Mouse (Mus musculus) midbrain, embryonic 12.5 days (tissue): ENCODE data around the gene Scfd2. TPM values are rescaled to one million over a fixed set of nuclear protein-coding genes. Genes with fewer than 3 reads are reported as not detected.

Source experiments
- ATAC-seq: fragments of 200-750 bp; cut with Nextera tagmentation; 2 replicates; pipeline ENCODE4 v1.8.0; 2017; ENCODE audit warnings: low read depth, moderate TSS enrichment, moderate library complexity; ENCODE audit not compliant: low FRiP score
- H3K27ac ChIP-seq: fragments of 300-500 bp; sonication (generic); replicated peaks from 2 replicates; pipeline ENCODE4 v1.5.1; 2016; ENCODE audit warnings: mild to moderate bottlenecking
- H3K27me3 ChIP-seq: fragments of 300-500 bp; sonication (generic); 2 replicates; pipeline ENCODE4 v1.6.1; 2016; ENCODE audit warnings: mild to moderate bottlenecking
- H3K36me3 ChIP-seq: fragments of 300-500 bp; sonication (generic); 2 replicates; pipeline ENCODE4 v1.6.1; 2016
- H3K4me1 ChIP-seq: fragments of 300-500 bp; sonication (generic); 2 replicates; pipeline ENCODE4 v1.6.1; 2016
- H3K4me2 ChIP-seq: fragments of 300-500 bp; sonication (generic); replicated peaks from 2 replicates; pipeline ENCODE4 v1.6.1; 2016; ENCODE audit warnings: mild to moderate bottlenecking, moderate library complexity
- H3K4me3 ChIP-seq: fragments of 300-500 bp; sonication (generic); 2 replicates; pipeline ENCODE4 v1.5.1; 2016; ENCODE audit warnings: mild to moderate bottlenecking
- H3K9ac ChIP-seq: fragments of 300-500 bp; sonication (generic); replicated peaks from 2 replicates; pipeline ENCODE4 v1.6.1; 2016; ENCODE audit warnings: mild to moderate bottlenecking, moderate library complexity
- H3K9me3 ChIP-seq: fragments of 300-500 bp; sonication (generic); 2 replicates; pipeline ENCODE4 v1.6.1; 2016; ENCODE audit warnings: mild to moderate bottlenecking
- WGBS: fragments of 180-500 bp; shearing (Covaris S2); methylation state at CpG from one replicate; pipeline ENCODE4 v1.1.7; 2016; 5-methylcytosine and 5-hydroxymethylcytosine counted together
- polyA plus RNA-seq: library from polyadenylated mRNA; unstranded; fragments of >200 nt; fragmentation: Nextera tagmentation; extraction: Ambion mirVana; gene quantifications from 2 replicates; pipeline ENCODE4 v1.2.1, GENCODE M21; 2016

The Scfd2 gene
- polyA plus RNA-seq, 1 experiment from 2014 or later, result 17.7 TPM

DNA sequence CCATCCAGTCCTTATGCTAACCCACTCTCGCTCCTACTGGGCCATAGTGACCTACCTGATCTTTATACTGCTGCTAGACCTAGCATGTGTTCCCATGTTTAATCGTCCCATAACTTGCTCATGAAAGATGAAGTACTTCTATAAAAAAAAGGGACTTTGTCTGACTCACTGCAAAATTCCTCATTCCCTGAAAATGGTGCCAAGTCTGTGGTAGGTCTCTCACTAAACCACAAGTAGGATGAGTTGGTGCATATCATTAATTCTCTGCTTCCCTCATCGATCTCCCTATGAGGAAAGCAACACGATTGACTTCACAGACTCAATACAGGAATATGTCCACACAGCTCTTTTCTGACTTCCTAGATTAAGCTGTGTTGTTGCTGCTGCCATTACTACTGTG is 46.9 kb downstream of the Scfd2 start:
- Histone ChIP-seq H3K27me3 (no peaks in the 10 kb centered on the region), H3K9ac (no peak overlapping the region), H3K27ac (no peak overlapping the region), H3K9me3 (no peaks in the 10 kb centered on the region), H3K36me3 (no peaks in the 10 kb centered on the region), H3K4me3 (no peak overlapping the region), H3K4me1 (peaks cover 2% of the 10 kb centered on the region; the same call in 1 of the 2 replicates), H3K4me2 (no peak overlapping the region)
- 92% methylated on average over 4 of the region's 4 CpGs for WGBS
- no peak for ATAC-seq

DNA sequence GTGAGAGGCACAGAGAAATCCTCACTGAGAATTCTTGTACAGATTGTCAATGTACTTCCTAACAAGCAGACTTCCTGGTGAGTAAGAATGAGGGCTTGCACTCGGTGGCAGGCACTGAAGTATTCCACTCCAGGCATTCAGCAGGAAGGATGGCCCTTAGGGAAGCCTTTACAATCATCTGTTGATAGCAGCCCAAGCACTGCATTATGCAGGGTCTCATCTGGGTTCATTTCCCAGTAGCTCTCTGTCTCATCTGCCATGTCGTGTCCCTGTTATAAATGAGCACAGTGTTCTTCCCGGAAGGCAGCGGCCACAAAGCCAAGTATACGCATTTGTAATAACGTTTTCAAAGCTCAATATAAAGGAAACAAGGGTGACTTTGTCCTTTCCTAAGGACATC is 48.9 kb downstream of the Scfd2 start:
- Histone ChIP-seq H3K4me3 (no peak overlapping the region), H3K27me3 (no peaks in the 10 kb centered on the region), H3K9me3 (no peaks in the 10 kb centered on the region), H3K9ac (no peak overlapping the region), H3K36me3 (no peaks in the 10 kb centered on the region), H3K4me1 (peaks cover 2% of the 10 kb centered on the region; the same call in 1 of the 2 replicates), H3K27ac (no peak overlapping the region), H3K4me2 (no peak overlapping the region)
- ATAC-seq, result no peak
- 73% methylated on average over 6 of the region's 6 CpGs for WGBS

DNA sequence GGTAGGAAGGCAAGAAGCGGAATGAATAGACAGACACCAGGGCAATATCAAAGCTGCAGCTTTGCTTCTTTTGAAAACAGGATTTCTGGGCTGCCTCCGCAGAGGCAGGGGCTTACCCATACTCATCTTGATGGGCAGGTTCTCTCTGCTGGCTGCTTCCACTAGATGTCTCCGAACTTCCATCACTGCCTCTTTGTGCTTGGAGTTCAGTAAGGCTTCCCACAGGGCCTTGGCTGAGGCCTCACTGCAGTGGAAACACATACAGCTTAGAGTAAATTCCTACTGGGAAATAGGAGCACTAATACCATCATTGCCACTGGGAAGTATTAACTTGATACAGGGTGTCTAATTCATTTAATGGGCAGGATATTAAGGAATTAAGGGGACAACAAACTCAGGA is 49.5 kb downstream of the Scfd2 start:
- H3K27ac ChIP-seq, result no peak overlapping the region
- 60% methylated on average over 3 of the region's 3 CpGs for WGBS
- ATAC-seq, result no peak

DNA sequence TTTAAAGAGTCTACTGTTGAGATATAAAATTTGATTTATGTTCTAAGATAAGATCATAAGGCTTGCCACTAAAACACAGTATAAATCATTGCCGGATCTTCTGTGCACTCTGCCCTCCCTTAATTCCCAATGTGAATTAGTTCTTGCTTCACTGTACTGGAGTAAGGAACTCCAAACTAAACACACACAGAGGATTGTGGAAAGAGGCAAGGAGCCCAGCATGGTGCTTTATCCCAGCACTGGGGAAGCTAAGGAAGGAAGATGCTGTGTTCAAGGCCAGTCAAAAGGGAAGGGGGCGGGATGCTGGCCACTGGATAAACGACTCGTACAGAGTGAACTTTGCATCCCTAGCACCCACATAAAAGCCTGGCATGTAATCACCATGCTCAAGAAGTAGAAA is 51.1 kb downstream of the Scfd2 start:
- Histone ChIP-seq H3K27me3 (no peaks in the 10 kb centered on the region), H3K4me1 (peaks cover 2% of the 10 kb centered on the region; the same call in 1 of the 2 replicates), H3K9me3 (no peaks in the 10 kb centered on the region), H3K4me2 (no peak overlapping the region), H3K9ac (no peak overlapping the region), H3K27ac (no peak overlapping the region), H3K36me3 (no peaks in the 10 kb centered on the region), H3K4me3 (no peak overlapping the region)
- 81% methylated on average over 4 of the region's 4 CpGs for WGBS
- no peak for ATAC-seq

More for the DNA sequence above, 49.5 kb downstream of the Scfd2 start:
- H3K27me3 ChIP-seq, result no peaks in the 10 kb centered on the region
- H3K9me3 ChIP-seq, result no peaks in the 10 kb centered on the region
- H3K36me3 ChIP-seq, result no peaks in the 10 kb centered on the region
- H3K4me3 ChIP-seq, result no peak overlapping the region
- H3K4me1 ChIP-seq, result peaks cover 2% of the 10 kb centered on the region; the same call in 1 of the 2 replicates
- no peak overlapping the region for H3K9ac ChIP-seq
- H3K4me2 ChIP-seq, result no peak overlapping the region

DNA sequence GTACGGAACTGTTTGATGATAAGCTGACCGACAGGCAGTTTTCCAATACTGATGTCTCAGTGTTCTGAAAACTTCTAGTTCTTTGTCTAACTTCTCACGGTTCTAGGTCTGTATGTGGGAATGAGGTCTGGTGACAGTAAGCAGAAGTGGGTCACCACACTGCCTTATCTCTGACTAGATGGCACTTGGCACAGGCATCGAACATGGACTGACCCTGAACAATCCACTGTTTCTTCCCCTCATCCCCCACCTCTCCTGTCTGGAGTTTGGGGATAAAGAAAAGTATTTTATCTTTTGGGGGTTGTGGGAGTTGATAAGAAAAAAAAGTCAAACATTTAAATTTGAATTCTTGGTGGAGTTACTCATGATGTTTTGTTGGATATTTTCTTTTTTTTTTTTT is 51.6 kb downstream of the Scfd2 start:
- WGBS, result 92% methylated on average over 4 of the region's 4 CpGs
- Histone ChIP-seq H3K4me3 (no peak overlapping the region), H3K9me3 (no peaks in the 10 kb centered on the region), H3K9ac (no peak overlapping the region), H3K27me3 (no peaks in the 10 kb centered on the region), H3K36me3 (no peaks in the 10 kb centered on the region), H3K4me2 (no peak overlapping the region), H3K27ac (no peak overlapping the region), H3K4me1 (peaks cover 2% of the 10 kb centered on the region; the same call in 1 of the 2 replicates)
- ATAC-seq, result no peak

DNA sequence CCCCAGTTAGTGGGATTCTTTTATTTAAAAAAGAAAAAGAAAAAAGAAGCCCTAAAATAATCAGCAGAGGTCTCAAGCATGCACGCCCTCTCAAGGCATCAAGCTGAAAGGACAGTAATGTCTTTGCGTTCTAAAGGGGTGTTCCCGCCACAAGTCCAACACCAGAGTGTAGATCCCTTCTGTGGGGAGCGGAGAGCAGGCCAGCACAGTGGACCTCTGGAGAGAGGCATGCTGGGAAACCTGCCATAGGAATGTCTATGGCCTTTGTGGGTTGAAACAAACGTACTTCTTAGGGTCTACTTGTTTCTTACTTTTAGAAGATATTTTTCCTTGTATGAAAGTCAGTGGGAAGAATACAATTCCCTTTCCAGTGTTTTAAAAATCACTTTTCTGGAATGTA is 52.4 kb downstream of the Scfd2 start:
- no peak overlapping the region for H3K27ac ChIP-seq
- no peaks in the 10 kb centered on the region for H3K9me3 ChIP-seq
- H3K4me1 ChIP-seq, result peaks cover 2% of the 10 kb centered on the region; the same call in 1 of the 2 replicates
- H3K4me3 ChIP-seq, result no peak overlapping the region
- no peaks in the 10 kb centered on the region for H3K36me3 ChIP-seq
- 83% methylated on average over 5 of the region's 5 CpGs for WGBS
- H3K4me2 ChIP-seq, result no peak overlapping the region
- no peak for ATAC-seq
- no peak overlapping the region for H3K9ac ChIP-seq
- H3K27me3 ChIP-seq, result no peaks in the 10 kb centered on the region

DNA sequence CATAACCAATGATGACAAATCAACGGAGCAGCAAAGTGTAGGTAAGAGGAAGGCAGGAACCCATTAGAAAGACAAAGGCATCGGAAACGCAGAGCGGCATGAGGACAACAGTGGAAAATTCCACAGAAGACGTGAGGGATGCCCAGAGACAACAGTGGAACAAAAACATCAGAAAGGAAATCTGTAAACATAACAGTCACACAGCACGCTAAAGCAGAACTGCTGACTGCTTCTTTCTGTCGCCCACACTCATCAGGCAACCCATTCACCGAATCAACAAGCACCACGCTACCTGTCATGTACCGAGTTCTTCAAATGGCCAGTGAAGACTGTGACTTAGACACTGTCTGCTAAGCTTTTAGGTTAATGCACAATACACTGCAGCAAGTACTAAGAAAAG is 55.0 kb downstream of the Scfd2 start:
- Histone ChIP-seq H3K27ac (no peak overlapping the region), H3K9ac (no peak overlapping the region), H3K9me3 (no peaks in the 10 kb centered on the region), H3K4me3 (no peak overlapping the region), H3K27me3 (no peaks in the 10 kb centered on the region), H3K4me2 (no peak overlapping the region), H3K36me3 (no peaks in the 10 kb centered on the region), H3K4me1 (no peaks in the 10 kb centered on the region)
- no peak for ATAC-seq
- WGBS, result 83% methylated on average over 10 of the region's 10 CpGs

DNA sequence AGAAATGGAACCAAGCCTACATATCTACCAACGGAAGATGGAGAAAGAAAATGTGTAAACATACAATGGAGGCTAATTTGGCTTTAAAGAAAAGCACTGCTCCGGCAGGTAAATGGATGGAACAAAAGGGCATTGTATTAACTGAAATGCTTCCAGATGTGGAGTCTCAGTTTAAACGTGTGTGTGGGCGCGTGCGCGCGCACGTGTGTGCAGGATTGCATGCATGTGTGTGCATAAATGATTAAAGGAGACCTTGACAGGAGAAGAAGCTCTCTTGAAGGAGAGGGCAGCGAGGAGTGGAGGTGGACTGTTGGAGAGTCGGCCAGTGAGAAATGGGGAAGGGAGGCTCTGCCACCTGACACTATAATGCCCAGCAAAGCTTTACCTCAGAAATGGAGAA is 58.4 kb downstream of the Scfd2 start:
- no peaks in the 10 kb centered on the region for H3K36me3 ChIP-seq
- no peaks in the 10 kb centered on the region for H3K27me3 ChIP-seq
- no peak overlapping the region for H3K9ac ChIP-seq
- 91% methylated on average over 11 of the region's 11 CpGs for WGBS
- H3K4me3 ChIP-seq, result no peak overlapping the region
- no peaks in the 10 kb centered on the region for H3K4me1 ChIP-seq
- H3K4me2 ChIP-seq, result no peak overlapping the region
- H3K9me3 ChIP-seq, result no peaks in the 10 kb centered on the region
- no peak for ATAC-seq
- H3K27ac ChIP-seq, result no peak overlapping the region

DNA sequence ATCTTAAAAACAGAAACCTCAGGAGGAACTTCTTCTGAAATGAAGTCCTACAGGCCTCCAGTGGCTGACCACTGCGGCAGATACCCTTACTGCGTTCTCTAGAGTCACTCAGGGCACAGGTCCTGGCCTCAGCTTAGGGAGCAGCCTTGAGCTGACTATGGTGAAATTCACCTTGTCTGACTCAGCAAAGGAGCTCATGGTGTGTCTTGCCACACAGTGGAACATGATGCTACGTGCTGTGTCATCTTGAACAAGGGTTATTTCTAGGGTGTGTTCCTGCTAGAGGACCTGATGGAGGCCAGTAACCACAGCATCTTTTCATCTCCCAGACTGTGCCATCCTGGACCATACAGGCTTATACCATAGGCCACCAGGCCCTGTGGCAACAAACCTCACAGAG is 60.7 kb downstream of the Scfd2 start:
- ATAC-seq, result no peak
- Histone ChIP-seq H3K9ac (no peak overlapping the region), H3K36me3 (no peaks in the 10 kb centered on the region), H3K27me3 (no peaks in the 10 kb centered on the region), H3K4me3 (no peak overlapping the region), H3K4me2 (no peak overlapping the region), H3K4me1 (no peaks in the 10 kb centered on the region), H3K27ac (no peak overlapping the region), H3K9me3 (no peaks in the 10 kb centered on the region)
- 95% methylated on average over 3 of the region's 3 CpGs for WGBS

DNA sequence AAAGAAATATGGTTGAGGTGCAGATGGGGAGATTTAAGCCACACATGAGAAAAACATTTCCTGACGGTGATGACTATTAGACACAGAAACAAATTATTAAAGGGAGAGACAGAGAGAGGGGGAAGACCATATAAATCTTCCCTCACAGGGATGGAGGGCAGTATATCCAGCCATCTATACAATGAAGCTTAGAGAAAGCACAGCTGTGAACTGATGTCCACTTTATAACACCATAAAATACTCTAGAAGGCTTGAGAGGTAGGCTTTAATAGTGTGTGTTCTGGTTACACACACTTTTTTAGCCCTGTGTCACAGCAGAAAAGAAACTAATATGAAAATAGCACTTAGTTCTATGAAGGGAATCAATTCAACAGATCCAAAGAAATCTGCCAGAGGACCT is 61.9 kb downstream of the Scfd2 start:
- H3K27me3 ChIP-seq, result no peaks in the 10 kb centered on the region
- no peaks in the 10 kb centered on the region for H3K36me3 ChIP-seq
- no peak overlapping the region for H3K4me3 ChIP-seq
- 93% methylated on average over 1 of the region's 1 CpGs for WGBS
- H3K9me3 ChIP-seq, result no peaks in the 10 kb centered on the region
- H3K4me2 ChIP-seq, result no peak overlapping the region
- H3K27ac ChIP-seq, result no peak overlapping the region
- no peaks in the 10 kb centered on the region for H3K4me1 ChIP-seq
- no peak for ATAC-seq
- no peak overlapping the region for H3K9ac ChIP-seq

DNA sequence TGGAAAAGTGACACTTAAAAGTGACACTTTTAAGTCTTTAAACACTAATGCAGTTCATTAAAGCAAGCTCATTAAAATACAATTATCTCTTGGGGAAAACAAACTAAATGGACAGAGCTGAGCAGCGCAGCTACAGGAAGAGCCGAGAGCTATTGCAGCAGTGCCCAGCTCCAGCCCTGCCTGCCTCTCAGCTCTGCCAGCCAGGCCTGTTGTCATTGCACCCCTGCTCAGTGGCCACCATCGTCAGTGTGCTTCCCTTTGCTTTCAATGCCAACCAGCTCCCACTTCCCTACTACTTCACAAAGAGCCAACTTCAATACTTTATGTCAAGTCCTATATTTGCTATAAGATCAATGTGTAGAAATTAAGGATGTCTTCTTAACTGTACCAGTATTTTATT is 63.8 kb downstream of the Scfd2 start:
- Histone ChIP-seq H3K9me3 (no peaks in the 10 kb centered on the region), H3K9ac (no peak overlapping the region)
- WGBS, result 71% methylated on average over 3 of the region's 3 CpGs

DNA sequence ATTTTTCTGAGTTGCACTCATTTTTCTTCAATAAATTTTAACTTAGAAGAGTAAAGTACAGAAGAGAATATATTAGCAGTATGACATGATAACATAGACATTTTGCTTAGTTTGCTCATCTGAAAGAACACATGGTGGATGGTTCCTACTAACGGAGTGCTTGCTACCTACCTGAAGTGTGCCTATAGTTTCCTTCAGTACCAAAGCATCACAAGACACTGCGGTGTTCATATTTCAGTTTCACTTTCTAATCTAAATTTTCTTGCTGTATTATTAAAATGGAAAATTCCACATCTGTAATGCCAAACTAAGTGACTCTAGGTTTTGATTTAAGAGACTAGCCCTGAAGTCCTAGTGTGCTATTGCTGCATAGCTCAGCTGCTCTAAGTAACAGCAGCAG is 74.8 kb downstream of the Scfd2 start:
- Histone ChIP-seq H3K9ac (no peak overlapping the region), H3K27me3 (no peaks in the 10 kb centered on the region), H3K4me2 (no peak overlapping the region), H3K4me1 (no peaks in the 10 kb centered on the region), H3K4me3 (no peak overlapping the region), H3K27ac (no peak overlapping the region), H3K9me3 (no peaks in the 10 kb centered on the region), H3K36me3 (no peaks in the 10 kb centered on the region)
- no peak for ATAC-seq
- 93% methylated on average over 2 of the region's 2 CpGs for WGBS

More for the DNA sequence above, 63.8 kb downstream of the Scfd2 start:
- no peak overlapping the region for H3K4me3 ChIP-seq
- H3K36me3 ChIP-seq, result no peaks in the 10 kb centered on the region
- no peaks in the 10 kb centered on the region for H3K4me1 ChIP-seq
- ATAC-seq, result no peak
- H3K27ac ChIP-seq, result no peak overlapping the region
- H3K27me3 ChIP-seq, result no peaks in the 10 kb centered on the region
- H3K4me2 ChIP-seq, result no peak overlapping the region

DNA sequence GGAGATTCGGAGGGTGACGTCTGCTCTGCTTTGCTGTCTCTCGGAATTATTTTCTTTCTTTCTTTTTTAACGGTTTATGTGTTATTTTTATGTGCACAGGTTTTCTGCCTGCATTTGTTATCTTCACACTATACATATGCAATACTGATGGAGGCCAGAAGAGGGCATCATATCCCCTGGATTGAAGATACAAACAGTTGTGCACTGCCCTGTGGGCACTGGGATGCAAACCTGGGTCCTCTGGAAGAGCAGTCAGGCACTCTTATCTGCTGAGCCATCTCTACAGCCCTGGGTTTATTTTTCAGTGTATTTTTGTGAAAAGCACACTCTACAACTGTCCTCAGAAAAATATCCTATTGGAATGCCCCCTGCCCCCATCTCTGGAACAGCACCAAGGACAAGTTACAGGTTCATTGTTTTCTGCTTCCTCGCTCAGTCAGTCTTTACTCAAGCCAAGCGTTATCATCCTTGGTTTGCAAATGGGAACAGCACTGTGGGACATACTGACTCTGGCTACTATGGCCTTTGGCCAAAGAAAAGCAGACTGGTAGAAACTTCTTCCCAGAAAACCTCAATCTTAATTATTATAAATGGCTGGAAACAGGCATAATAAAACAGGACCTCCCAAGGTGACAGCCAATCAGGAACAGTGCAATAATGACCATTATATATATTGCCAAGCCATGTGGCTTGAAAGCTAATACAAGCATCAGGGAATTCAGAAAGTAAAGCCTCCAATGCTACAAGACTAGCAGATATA is 75.9 kb downstream of the Scfd2 start:
- no peak for ATAC-seq
- 94% methylated on average over 6 of the region's 6 CpGs for WGBS
- Histone ChIP-seq H3K4me3 (no peak overlapping the region), H3K9ac (no peak overlapping the region), H3K4me1 (no peaks in the 10 kb centered on the region), H3K4me2 (no peak overlapping the region), H3K36me3 (no peaks in the 10 kb centered on the region), H3K9me3 (no peaks in the 10 kb centered on the region), H3K27ac (no peak overlapping the region), H3K27me3 (no peaks in the 10 kb centered on the region)
